Mouse (Mus musculus) v-Abl transformed pro-B cells (cell line): ENCODE measurements around the gene Serpinb1b.
"Not testable (repeated sequence)": the region's sequence is repeated elsewhere in the genome, so short reads cannot be mapped to it uniquely, and the experiment has no call there.

Source experiments
- in situ Hi-C, 2 experiments: fragments of 400-800 bp; cut with MboI; formaldehyde crosslinking; loops; one replicate each; pipeline ENCODE4 v1.15.1; 2025; ENCODE audit not compliant: unreplicated experiment in 2 of 2

The Serpinb1b gene

DNA sequence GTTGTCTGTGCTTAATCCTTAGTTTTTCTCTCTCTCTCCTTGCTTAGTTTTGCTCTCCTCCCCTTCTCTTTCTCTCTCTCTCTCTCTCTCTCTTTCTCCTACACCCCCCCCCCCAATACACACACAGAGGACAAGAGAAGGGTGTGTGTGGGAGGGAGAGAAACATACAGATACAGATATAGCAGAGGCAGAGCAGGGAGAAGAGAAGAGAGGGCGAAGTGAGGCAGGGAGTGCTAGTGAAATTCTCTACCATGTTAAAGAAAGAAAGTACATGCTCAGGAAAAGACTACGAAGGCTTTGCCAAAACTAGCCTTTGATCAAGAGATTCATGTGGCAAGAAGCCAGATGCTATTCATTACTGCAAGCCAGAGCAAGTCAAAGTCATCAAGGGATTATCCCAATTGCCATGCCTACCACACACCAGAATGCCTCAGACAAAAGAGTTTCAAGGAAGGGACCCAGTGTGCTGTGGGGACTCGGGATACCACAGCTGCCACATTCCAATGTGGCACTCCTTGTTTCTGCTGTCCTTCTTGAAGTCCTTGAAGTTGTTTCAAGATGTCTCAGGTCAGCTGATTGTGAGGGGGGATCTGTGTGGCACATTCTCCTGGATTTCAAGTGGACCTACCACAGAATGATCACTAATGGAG, at the start of gene Serpinb1b:
Gene Serpinb1b, plus strand, starts transcription at position 520 of the 650 bp plus-strand sequence.
- in situ Hi-C loops = loop anchor here (5.0 to 10.0 kb wide), 5 partner anchors 73 to 817 kb away; partner anchors contain the start of genes Serpinb6b (in 1 of the 2) and Serpinb9 (in 1 of the 2)

GRCm38 (mm10) chr13:33029478-33029877, 48.9 kb upstream of the Serpinb1b start:
- in situ Hi-C loops = not testable (repeated sequence)

DNA sequence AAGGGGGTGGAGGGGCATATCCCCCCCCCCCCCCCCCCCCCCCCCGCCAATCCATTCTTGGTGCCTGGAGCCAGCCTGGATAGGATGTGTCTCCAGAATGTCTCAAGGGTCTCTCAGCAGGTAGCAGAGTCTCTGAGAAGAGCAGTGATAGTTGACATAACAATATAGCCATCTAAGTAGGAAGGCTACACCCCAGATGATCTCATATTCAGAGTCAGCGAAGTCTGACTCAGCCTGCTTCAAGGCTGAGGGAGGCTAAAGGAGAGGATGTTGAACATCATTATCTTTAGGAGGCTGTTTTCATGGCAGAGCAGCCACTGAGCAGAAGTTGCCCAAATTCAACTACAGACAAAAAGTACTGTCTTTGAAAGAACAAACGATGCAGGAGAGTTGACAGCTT, 48.1 kb upstream of the Serpinb1b start:
- in situ Hi-C loops = no loop called here

DNA sequence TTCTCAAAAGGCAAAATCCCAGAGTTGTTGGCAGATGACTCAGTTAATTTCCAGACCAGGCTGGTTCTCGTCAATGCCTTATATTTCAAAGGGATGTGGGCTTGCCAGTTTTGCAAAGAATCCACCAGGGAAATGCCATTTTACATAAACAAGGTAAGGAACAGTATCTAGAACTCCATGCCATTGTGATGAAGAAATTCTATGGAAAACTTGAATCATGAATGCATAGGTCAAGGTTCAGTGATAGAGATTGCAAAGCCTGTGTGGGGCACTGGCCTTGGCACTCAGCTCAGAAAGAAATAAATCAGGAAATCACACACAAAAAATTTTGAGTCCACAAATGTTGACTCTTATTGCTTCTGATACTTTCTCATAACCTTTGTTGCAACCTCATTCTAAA, 42.9 kb upstream of the Serpinb1b start:
- in situ Hi-C loops = no loop called here

GRCm38 (mm10) chr13:33043542-33043941, 34.8 kb upstream of the Serpinb1b start:
- in situ Hi-C loops = no loop called here

DNA sequence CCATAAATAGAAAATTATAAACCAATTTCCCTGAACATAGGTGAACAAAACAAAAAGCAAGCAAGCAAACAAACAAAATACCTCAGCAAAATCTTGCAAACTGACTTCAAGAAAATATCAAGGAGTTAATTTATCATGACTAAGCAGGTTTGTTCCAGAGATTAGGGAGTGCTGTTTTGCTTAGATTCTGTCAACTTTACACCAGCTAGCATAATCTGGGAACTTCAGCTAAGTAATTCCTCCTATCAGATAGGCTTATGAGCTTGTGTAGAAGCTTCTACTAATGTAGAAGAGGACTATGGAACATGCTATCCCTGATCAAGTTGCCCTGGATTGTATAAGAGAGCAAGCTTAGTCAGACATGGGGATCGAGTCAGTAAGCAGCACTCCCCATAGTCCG, 31.1 kb upstream of the Serpinb1b start:
- in situ Hi-C loops = no loop called here

DNA sequence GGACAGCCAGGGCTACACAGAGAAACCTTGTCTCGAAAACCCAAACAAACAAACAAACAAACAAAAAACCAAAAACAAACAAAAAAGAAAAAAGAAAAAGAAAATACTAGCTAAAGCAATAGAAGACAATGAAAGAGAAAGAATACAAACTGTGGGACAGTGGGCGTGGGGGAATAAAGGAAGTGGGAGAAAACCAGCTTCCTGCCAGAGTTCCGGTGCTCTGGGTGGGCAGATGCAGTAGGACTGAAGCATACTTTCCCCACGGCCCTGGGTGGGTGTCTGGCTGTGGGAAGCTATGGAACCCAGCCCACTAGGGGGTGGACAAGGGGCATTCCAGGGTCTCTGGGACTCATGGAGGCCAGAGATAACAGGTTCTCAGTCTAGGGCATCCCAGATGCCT, 30.2 kb upstream of the Serpinb1b start:
- in situ Hi-C loops = no loop called here

GRCm38 (mm10) chr13:33051697-33052096, 26.7 kb upstream of the Serpinb1b start:
- in situ Hi-C loops = no loop called here

DNA sequence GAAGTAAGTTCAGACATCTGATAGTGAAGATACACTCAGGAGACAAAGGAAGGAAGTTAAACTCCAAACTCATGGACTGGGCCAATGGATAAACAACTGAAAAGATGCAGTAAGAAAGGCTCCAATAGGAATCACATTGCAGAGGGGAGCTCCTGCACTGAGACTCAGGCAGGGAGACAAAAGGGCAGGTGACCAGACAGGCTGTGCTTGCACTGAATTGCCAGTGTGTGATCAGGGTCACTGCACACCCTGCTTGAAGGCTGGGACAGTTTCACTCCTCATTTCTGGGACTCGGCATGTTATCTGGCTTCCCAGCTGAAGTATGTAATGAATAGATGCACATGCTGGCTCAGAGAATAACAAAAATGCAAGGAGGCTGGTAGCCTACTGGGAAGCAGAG, 15.3 kb upstream of the Serpinb1b start:
- in situ Hi-C loops = no loop called here

GRCm38 (mm10) chr13:33067387-33067977, 10.9 kb upstream of the Serpinb1b start:
- in situ Hi-C loops = no loop called here

GRCm38 (mm10) chr13:33068164-33068563, 10.2 kb upstream of the Serpinb1b start:
- in situ Hi-C loops = no loop called here

- in situ Hi-C loops = loop anchor here (5.0 to 10.0 kb wide), 6 partner anchors 67 to 823 kb away; partner anchors contain the start of genes Serpinb6b (in 1 of the 2) and Serpinb9 (in 1 of the 2)
Measured at GRCm38 (mm10) chr13:33071776-33072175, 6.6 kb upstream of the Serpinb1b start.

GRCm38 (mm10) chr13:33074029-33074428, 4.3 kb upstream of the Serpinb1b start:
- in situ Hi-C loops = loop anchor here (5.0 to 10.0 kb wide), 6 partner anchors 69 to 821 kb away; partner anchors contain the start of genes Serpinb6b (in 1 of the 2) and Serpinb9 (in 1 of the 2)

GRCm38 (mm10) chr13:33076247-33076646, 2.1 kb upstream of the Serpinb1b start:
- in situ Hi-C loops = loop anchor here (5.0 to 10.0 kb wide), 5 partner anchors 71 to 819 kb away; partner anchors contain the start of genes Serpinb6b (in 1 of the 2) and Serpinb9 (in 1 of the 2)

DNA sequence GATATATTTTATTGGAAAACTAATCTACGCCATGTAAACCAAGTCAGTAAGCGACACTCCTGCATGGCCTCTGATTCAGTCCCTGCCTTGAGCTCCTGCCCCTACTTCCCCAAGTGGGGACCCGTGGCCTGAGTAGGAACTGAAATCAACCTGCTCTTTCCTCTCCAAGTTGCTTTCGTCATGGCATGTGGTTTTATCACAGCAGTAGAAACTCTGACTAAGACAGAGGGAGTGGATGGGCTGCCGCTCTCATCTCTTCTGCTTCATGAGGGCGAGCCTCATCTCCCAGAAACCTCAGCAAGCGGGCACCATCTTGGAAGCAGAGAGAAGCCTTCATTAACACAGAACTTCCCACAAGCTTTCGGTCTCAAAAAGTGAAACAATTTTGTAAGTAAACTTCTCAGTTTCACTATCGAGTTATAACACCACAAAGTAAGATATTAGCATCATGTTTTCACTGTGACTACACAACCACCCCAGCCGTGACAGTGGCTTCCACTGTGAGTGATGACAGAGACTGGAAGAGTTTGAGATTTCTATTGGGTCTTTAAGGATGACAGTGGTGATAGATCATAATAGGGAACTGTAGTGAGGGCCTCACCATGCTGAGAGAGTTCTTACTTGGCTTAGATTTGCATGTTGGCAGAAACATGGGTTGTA, 1.2 kb upstream of the Serpinb1b start:
- in situ Hi-C loops = loop anchor here (5.0 to 10.0 kb wide), 5 partner anchors 72 to 818 kb away; partner anchors contain the start of genes Serpinb6b (in 1 of the 2) and Serpinb9 (in 1 of the 2)

DNA sequence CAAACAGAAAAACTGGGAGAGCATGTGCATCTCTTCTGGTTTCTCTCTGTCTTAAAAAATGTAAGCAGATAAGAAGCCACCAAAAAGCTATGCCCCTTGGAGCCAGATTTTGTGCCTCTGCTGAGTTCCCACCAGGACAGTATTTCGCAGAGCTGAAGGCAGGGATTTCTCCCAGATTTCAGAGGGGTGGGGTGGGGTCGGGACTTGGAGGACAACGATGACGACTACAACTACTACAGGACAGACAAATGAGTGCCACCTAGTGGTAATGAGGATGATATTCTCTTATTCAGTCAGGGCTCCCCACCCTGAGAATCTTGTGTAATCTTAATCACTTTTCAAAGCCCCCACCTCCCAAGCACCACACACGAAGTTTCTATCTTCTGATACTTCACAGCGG, 1.0 kb downstream of the Serpinb1b start:
- in situ Hi-C loops = loop anchor here (5.0 to 10.0 kb wide), 5 partner anchors 75 to 815 kb away; partner anchors contain the start of genes Serpinb6b (in 1 of the 2) and Serpinb9 (in 1 of the 2)

DNA sequence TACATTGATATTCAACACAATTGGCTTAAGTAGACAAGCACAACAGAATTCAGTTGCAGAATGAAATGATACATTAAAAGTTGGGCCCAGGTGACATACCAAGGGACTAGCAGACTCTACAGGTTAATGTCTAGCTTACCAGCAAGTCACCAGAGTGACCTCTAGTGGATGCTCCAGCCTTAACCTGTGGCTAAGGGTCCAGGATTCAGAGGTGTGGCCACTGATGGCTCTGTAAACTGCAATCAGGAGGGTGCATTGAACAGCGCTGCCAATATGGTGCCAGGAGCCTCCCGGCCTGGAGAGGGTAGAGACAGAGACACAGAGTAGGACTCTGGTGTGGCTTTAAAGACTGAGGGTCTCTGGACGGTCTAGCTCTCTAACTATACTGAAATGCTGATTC, 2.0 kb downstream of the Serpinb1b start:
- in situ Hi-C loops = loop anchor here in 1 of 2 experiments (10.0 kb wide), 1 partner anchor 484 kb away; no protein-coding TSS in a partner anchor

DNA sequence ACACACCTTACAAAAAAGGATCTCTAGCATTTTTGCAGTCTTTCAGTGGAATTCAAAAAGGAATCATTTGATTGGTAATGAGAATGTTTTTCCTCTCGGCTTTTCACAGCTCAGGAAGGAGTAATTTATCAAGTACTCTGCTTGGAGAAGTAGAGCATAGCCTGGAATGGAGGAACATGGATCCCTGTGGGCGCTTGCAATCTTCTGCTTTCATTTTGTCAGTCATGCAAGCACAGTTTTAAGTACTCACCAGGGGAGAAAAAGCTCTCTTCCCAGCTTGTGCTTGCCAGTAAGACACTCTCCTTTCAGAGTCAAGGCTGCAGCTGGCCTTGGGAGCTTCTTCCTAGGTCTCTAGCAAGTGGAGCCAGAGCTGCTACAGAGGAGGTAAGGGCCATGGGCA, 5.5 kb downstream of the Serpinb1b start:
- in situ Hi-C loops = loop anchor here in 1 of 2 experiments (10.0 kb wide), 1 partner anchor 481 kb away; no protein-coding TSS in a partner anchor

- in situ Hi-C loops = loop anchor here in 1 of 2 experiments (10.0 kb wide), 1 partner anchor 480 kb away; no protein-coding TSS in a partner anchor
Measured at GRCm38 (mm10) chr13:33084975-33085694, 6.8 kb downstream of the Serpinb1b start.
